In genomic region chr11:98003171-98003671, GRCm38 (mm10) we compare ENCODE assay signal across 7 mouse cellular contexts. TPM values are rescaled to one million over a fixed set of nuclear protein-coding genes. Genes with fewer than 3 reads are reported as not detected.
DNase-seq lines count a peak whose midpoint lies in the region; ATAC-seq lines count a peak whose summit lies in the region.

No protein-coding gene starts in this region.

- no peak overlapping the region for H3K9ac ChIP-seq in midbrain, embryonic 11.5 days (ENCODE audit: low read length)
- H3K9ac ChIP-seq in midbrain, embryonic 16.5 days (ENCODE audit: low read depth, low read length): no peak overlapping the region
- H3K9ac ChIP-seq in embryonic facial prominence, embryonic 12.5 days: no peak overlapping the region
- no peak overlapping the region for H3K9ac ChIP-seq in intestine, embryonic 15.5 days

- no peaks in the 10 kb centered on the region for H3K9me3 ChIP-seq in midbrain, embryonic 11.5 days (ENCODE audit: control insufficient read depth, low read length)
- no peaks in the 10 kb centered on the region for H3K9me3 ChIP-seq in midbrain, embryonic 16.5 days (replicated peaks; ENCODE audit: control insufficient read depth, low read length, poor library complexity, severe bottlenecking)
- H3K9me3 ChIP-seq in embryonic facial prominence, embryonic 12.5 days: no peaks in the 10 kb centered on the region
- no peaks in the 10 kb centered on the region; the same call in 1 of the 2 replicates for H3K9me3 ChIP-seq in intestine, embryonic 15.5 days

- ATAC-seq in midbrain, embryonic 11.5 days (ENCODE audit: low FRiP score): peak; percentile 36; the same call in 1 of the 2 replicates
- no peak for ATAC-seq in midbrain, embryonic 16.5 days
- no peak for ATAC-seq in embryonic facial prominence, embryonic 12.5 days (ENCODE audit: insufficient number of reproducible peaks, insufficient read depth, low FRiP score, low TSS enrichment)
- ATAC-seq in intestine, embryonic 15.5 days: peak; percentile 52; the same call in 1 of the 2 replicates

- H3K36me3 ChIP-seq in midbrain, embryonic 11.5 days (ENCODE audit: control insufficient read depth, insufficient read depth, low read length): no peaks in the 10 kb centered on the region
- peaks cover 28% of the 10 kb centered on the region for H3K36me3 ChIP-seq in midbrain, embryonic 16.5 days (ENCODE audit: control insufficient read depth, insufficient read depth, low read length)
- H3K36me3 ChIP-seq in embryonic facial prominence, embryonic 12.5 days: peaks cover 33% of the 10 kb centered on the region
- H3K36me3 ChIP-seq in intestine, embryonic 15.5 days: no peaks in the 10 kb centered on the region; the same call in 1 of the 2 replicates

- H3K27me3 ChIP-seq in midbrain, embryonic 11.5 days (ENCODE audit: control insufficient read depth, insufficient read depth, low read length): peaks cover 2% of the 10 kb centered on the region; the same call in 1 of the 2 replicates
- no peaks in the 10 kb centered on the region for H3K27me3 ChIP-seq in midbrain, embryonic 16.5 days (ENCODE audit: control insufficient read depth, insufficient read depth, low read depth, low read length)
- peaks cover 19% of the 10 kb centered on the region for H3K27me3 ChIP-seq in embryonic facial prominence, embryonic 12.5 days
- H3K27me3 ChIP-seq in intestine, embryonic 15.5 days (replicated peaks): peaks cover 7% of the 10 kb centered on the region

- peaks cover 10% of the 10 kb centered on the region for H3K4me1 ChIP-seq in midbrain, embryonic 11.5 days (ENCODE audit: control insufficient read depth, insufficient read depth, low read length)
- no peaks in the 10 kb centered on the region; the same call in 1 of the 2 replicates for H3K4me1 ChIP-seq in midbrain, embryonic 16.5 days (ENCODE audit: control insufficient read depth, insufficient read depth, low read length)
- H3K4me1 ChIP-seq in embryonic facial prominence, embryonic 12.5 days: peaks cover 34% of the 10 kb centered on the region
- peaks cover 12% of the 10 kb centered on the region; the same call in 1 of the 2 replicates for H3K4me1 ChIP-seq in intestine, embryonic 15.5 days (replicated peaks)

- H3K27ac ChIP-seq in midbrain, embryonic 11.5 days (ENCODE audit: low read depth, low read length): no peak overlapping the region
- no peak overlapping the region for H3K27ac ChIP-seq in midbrain, embryonic 16.5 days (ENCODE audit: low read length)
- H3K27ac ChIP-seq in embryonic facial prominence, embryonic 12.5 days: no peak overlapping the region
- no peak overlapping the region for H3K27ac ChIP-seq in intestine, embryonic 15.5 days

- WGBS in midbrain, embryonic 11.5 days: 33% methylated on average over 17 of the region's 17 CpGs
- WGBS in midbrain, embryonic 16.5 days: 33% methylated on average over 17 of the region's 17 CpGs
- WGBS in embryonic facial prominence, embryonic 12.5 days: 45% methylated on average over 17 of the region's 17 CpGs
- 45% methylated on average over 17 of the region's 17 CpGs for WGBS in intestine, embryonic 15.5 days

- DNase-seq in midbrain, embryonic 11.5 days (ENCODE audit: low spot score, missing footprints): no peak
- DNase-seq in retina, postnatal 1 day: peak; percentile 86
- DNase-seq in kidney, postnatal 36 days: no peak
- DNase-seq in left cerebral cortex, postnatal 10 days (ENCODE audit: extremely low spot score in 1 of 2, low spot score in 2 of 2): no peak

- H3K4me2 ChIP-seq in midbrain, embryonic 11.5 days: peak overlapping the region; percentile 20
- no peak overlapping the region for H3K4me2 ChIP-seq in midbrain, embryonic 16.5 days (ENCODE audit: low read length)
- 0 out of 2 replicates have a peak overlapping the region, but pooled peaks have one; percentile 18 for H3K4me2 ChIP-seq in embryonic facial prominence, embryonic 12.5 days (replicated peaks)
- peak overlapping the region; percentile 48 for H3K4me2 ChIP-seq in intestine, embryonic 15.5 days (replicated peaks)

- H3K4me3 ChIP-seq in midbrain, embryonic 11.5 days (ENCODE audit: low read depth, low read length): no peak overlapping the region
- no peak overlapping the region for H3K4me3 ChIP-seq in midbrain, embryonic 16.5 days (ENCODE audit: low read depth, low read length)
- H3K4me3 ChIP-seq in embryonic facial prominence, embryonic 12.5 days: no peak overlapping the region
- peak overlapping the region; percentile 19; the same call in 1 of the 2 replicates for H3K4me3 ChIP-seq in intestine, embryonic 15.5 days (replicated peaks)

- intact Hi-C loops in left cerebral cortex, postnatal 10 days (cut with DNase I): no loop called here

RNA-seq across cellular contexts. Expression of gene Arl5c, which starts 7.2 kb away (rescaled TPM):
- 6.7 and 8.9 TPM in 2 replicates for polyA plus RNA-seq in midbrain, embryonic 11.5 days (2014; fragmentation: Nextera tagmentation; extraction: Ambion mirVana)
- polyA plus RNA-seq in midbrain, embryonic 16.5 days (2015; fragmentation: Nextera tagmentation; extraction: Ambion mirVana): 6.3 and 8.4 TPM in 2 replicates
- polyA plus RNA-seq in embryonic facial prominence, embryonic 12.5 days (2016; fragmentation: Nextera tagmentation; extraction: Ambion mirVana): 6.9 and 7.6 TPM in 2 replicates
- 7.6 and 11.8 TPM in 2 replicates for polyA plus RNA-seq in intestine, embryonic 15.5 days (2015; fragmentation: Nextera tagmentation; extraction: Ambion mirVana)
- total RNA-seq in left cerebral cortex, postnatal 10 days (2021): 1 to 10 TPM; 2.6 to 3.7 TPM

RNA-seq across cellular contexts. Expression of gene Plxdc1, which starts 17.0 kb away (rescaled TPM):
- polyA plus RNA-seq in midbrain, embryonic 11.5 days (2014; fragmentation: Nextera tagmentation; extraction: Ambion mirVana): 0.14 TPM in 1 of 2 replicates, not detected in the other
- polyA plus RNA-seq in midbrain, embryonic 16.5 days (2015; fragmentation: Nextera tagmentation; extraction: Ambion mirVana): 2.7 and 3.1 TPM in 2 replicates
- polyA plus RNA-seq in embryonic facial prominence, embryonic 12.5 days (2016; fragmentation: Nextera tagmentation; extraction: Ambion mirVana): 0.32 and 0.70 TPM in 2 replicates
- polyA plus RNA-seq in intestine, embryonic 15.5 days (2015; fragmentation: Nextera tagmentation; extraction: Ambion mirVana): 0.47 and 0.49 TPM in 2 replicates
- 1 to 10 TPM; 5.9 to 8.3 TPM for total RNA-seq in left cerebral cortex, postnatal 10 days (2021)

RNA-seq across cellular contexts. Expression of gene Cacnb1, which starts 19.6 kb away (rescaled TPM):
- 9.7 and 10.3 TPM in 2 replicates for polyA plus RNA-seq in midbrain, embryonic 11.5 days (2014; fragmentation: Nextera tagmentation; extraction: Ambion mirVana)
- 73.2 and 77.6 TPM in 2 replicates for polyA plus RNA-seq in midbrain, embryonic 16.5 days (2015; fragmentation: Nextera tagmentation; extraction: Ambion mirVana)
- 14.8 and 16.6 TPM in 2 replicates for polyA plus RNA-seq in embryonic facial prominence, embryonic 12.5 days (2016; fragmentation: Nextera tagmentation; extraction: Ambion mirVana)
- 6.5 and 7.5 TPM in 2 replicates for polyA plus RNA-seq in intestine, embryonic 15.5 days (2015; fragmentation: Nextera tagmentation; extraction: Ambion mirVana)
- total RNA-seq in left cerebral cortex, postnatal 10 days (2021): 100 to 1,000 TPM; 118 to 121 TPM

RNA-seq across cellular contexts. Expression of gene Rpl19, which starts 23.3 kb away (rescaled TPM):
- 945 and 991 TPM in 2 replicates for polyA plus RNA-seq in midbrain, embryonic 11.5 days (2014; fragmentation: Nextera tagmentation; extraction: Ambion mirVana)
- polyA plus RNA-seq in midbrain, embryonic 16.5 days (2015; fragmentation: Nextera tagmentation; extraction: Ambion mirVana): 583 and 598 TPM in 2 replicates
- 942 and 959 TPM in 2 replicates for polyA plus RNA-seq in embryonic facial prominence, embryonic 12.5 days (2016; fragmentation: Nextera tagmentation; extraction: Ambion mirVana)
- 1,063 and 1,131 TPM in 2 replicates for polyA plus RNA-seq in intestine, embryonic 15.5 days (2015; fragmentation: Nextera tagmentation; extraction: Ambion mirVana)
- 100 to 1,000 TPM; 571 to 605 TPM for total RNA-seq in left cerebral cortex, postnatal 10 days (2021)

RNA-seq across cellular contexts. Expression of gene Stac2, which starts 50.0 kb away (rescaled TPM):
- polyA plus RNA-seq in midbrain, embryonic 11.5 days (2014; fragmentation: Nextera tagmentation; extraction: Ambion mirVana): 0.37 and 0.47 TPM in 2 replicates
- polyA plus RNA-seq in midbrain, embryonic 16.5 days (2015; fragmentation: Nextera tagmentation; extraction: Ambion mirVana): 2.6 and 4.0 TPM in 2 replicates
- 0.65 and 0.67 TPM in 2 replicates for polyA plus RNA-seq in embryonic facial prominence, embryonic 12.5 days (2016; fragmentation: Nextera tagmentation; extraction: Ambion mirVana)
- polyA plus RNA-seq in intestine, embryonic 15.5 days (2015; fragmentation: Nextera tagmentation; extraction: Ambion mirVana): 0.16 and 0.29 TPM in 2 replicates
- total RNA-seq in left cerebral cortex, postnatal 10 days (2021): 10 to 100 TPM; 15.3 to 17.7 TPM

Comparison
In these comparisons a context has a peak if more than half of its experiments do, and no peak if none do; other contexts are left out.
1. ATAC-seq: peak in midbrain, embryonic 11.5 days (single experiment) and intestine, embryonic 15.5 days (single experiment); none in midbrain, embryonic 16.5 days (single experiment) and embryonic facial prominence, embryonic 12.5 days (single experiment).